In genomic region chr4:111544684-111545083, GRCm38 (mm10) we compare ENCODE assay signal across 31 mouse cellular contexts.
"Had no signal": no experiment of that assay in that cellular context is flagged by ENCODE, and none has a peak within 500 bp of the region (broad histone marks: within the 10 kb centered on the region; RNA-seq: fewer than 3 reads in every experiment).

No protein-coding gene starts in this region.

- H3K36me3 ChIP-seq: limb, embryonic 10.5 days; limb, embryonic 12.5 days; limb, embryonic 13.5 days; limb, embryonic 15.5 days; liver, embryonic 12.5 days; liver, embryonic 13.5 days; liver, embryonic 15.5 days; lung, embryonic 15.5 days; midbrain, embryonic 10.5 days; midbrain, embryonic 12.5 days; midbrain, embryonic 13.5 days; neural tube, embryonic 12.5 days had no signal

- ATAC-seq: liver, embryonic 12.5 days; liver, postnatal 0 days; lung, postnatal 0 days; midbrain, embryonic 13.5 days; midbrain, embryonic 16.5 days had no signal

- H3K4me1 ChIP-seq: limb, embryonic 12.5 days; limb, embryonic 13.5 days; limb, embryonic 15.5 days; liver, embryonic 12.5 days; liver, embryonic 13.5 days; liver, embryonic 15.5 days; lung, embryonic 15.5 days; megakaryocyte, embryonic 14.5 days; midbrain, embryonic 10.5 days; midbrain, embryonic 12.5 days; midbrain, embryonic 13.5 days; neural tube, embryonic 12.5 days had no signal

- H3K9me3 ChIP-seq: limb, embryonic 10.5 days; limb, embryonic 12.5 days; limb, embryonic 13.5 days; limb, embryonic 15.5 days; liver, embryonic 12.5 days; liver, embryonic 13.5 days; liver, embryonic 15.5 days; lung, embryonic 15.5 days; midbrain, embryonic 10.5 days; midbrain, embryonic 12.5 days; midbrain, embryonic 13.5 days; neural tube, embryonic 12.5 days had no signal

- H3K4me3 ChIP-seq: limb, embryonic 10.5 days; limb, embryonic 12.5 days; limb, embryonic 13.5 days; limb, embryonic 15.5 days; liver, embryonic 12.5 days; liver, embryonic 13.5 days; liver, embryonic 15.5 days; lung, embryonic 15.5 days; megakaryocyte, embryonic 14.5 days; midbrain, embryonic 10.5 days; midbrain, embryonic 12.5 days; midbrain, embryonic 13.5 days; myocyte; neural tube, embryonic 12.5 days had no signal

- DNase-seq: left cerebral cortex, postnatal 4 days; liver; liver, embryonic 13.5 days; liver, postnatal 0 days; lung, adult 18-20 months; lung, adult 2 months; lung, embryonic 14.5 days; lung, postnatal 10 days; lung, postnatal 14 days; lung, postnatal 36 days; lung, postnatal 4 days; midbrain, embryonic 14.5 days had no signal

- H3K4me2 ChIP-seq: limb, embryonic 12.5 days; limb, embryonic 13.5 days; limb, embryonic 15.5 days; liver, embryonic 11.5 days; liver, embryonic 12.5 days; liver, embryonic 13.5 days; liver, embryonic 15.5 days; lung, embryonic 14.5 days; lung, embryonic 15.5 days; midbrain, embryonic 11.5 days; midbrain, embryonic 12.5 days; midbrain, embryonic 13.5 days; neural tube, embryonic 12.5 days had no signal

- H3K9ac ChIP-seq: limb, embryonic 12.5 days; limb, embryonic 13.5 days; limb, embryonic 15.5 days; liver, embryonic 12.5 days; liver, embryonic 13.5 days; liver, embryonic 14.5 days; liver, embryonic 15.5 days; liver, postnatal 0 days; lung, embryonic 14.5 days; lung, embryonic 15.5 days; midbrain, embryonic 12.5 days; midbrain, embryonic 13.5 days; neural tube, embryonic 12.5 days had no signal

- H3K27ac ChIP-seq: limb, embryonic 10.5 days; limb, embryonic 12.5 days; limb, embryonic 13.5 days; limb, embryonic 15.5 days; liver, embryonic 12.5 days; liver, embryonic 13.5 days; liver, embryonic 14.5 days; liver, embryonic 15.5 days; lung, embryonic 15.5 days; macrophage; midbrain, embryonic 10.5 days; midbrain, embryonic 12.5 days; midbrain, embryonic 13.5 days; neural tube, embryonic 12.5 days had no signal

- H3K27me3 ChIP-seq: limb, embryonic 12.5 days; limb, embryonic 13.5 days; limb, embryonic 15.5 days; liver, embryonic 12.5 days; liver, embryonic 13.5 days; liver, embryonic 15.5 days; lung, embryonic 15.5 days; megakaryocyte, embryonic 14.5 days; midbrain, embryonic 12.5 days; midbrain, embryonic 13.5 days; neural tube, embryonic 12.5 days had no signal
